Mouse (Mus musculus) mouse trophoblast stem cell (cell line): ENCODE measurements around the gene Bclaf3.
"Not testable (repeated sequence)": the region's sequence is repeated elsewhere in the genome, so short reads cannot be mapped to it uniquely, and the experiment has no call there.

Experiments
- in situ Hi-C, 2 experiments: fragments of 300-500 bp; cut with MseI, MboI; formaldehyde crosslinking; loops; 2 replicates in 1 of 2; 3 replicates in 1 of 2; pipeline ENCODE4 v1.15.1; 2025

Gene Bclaf3

DNA sequence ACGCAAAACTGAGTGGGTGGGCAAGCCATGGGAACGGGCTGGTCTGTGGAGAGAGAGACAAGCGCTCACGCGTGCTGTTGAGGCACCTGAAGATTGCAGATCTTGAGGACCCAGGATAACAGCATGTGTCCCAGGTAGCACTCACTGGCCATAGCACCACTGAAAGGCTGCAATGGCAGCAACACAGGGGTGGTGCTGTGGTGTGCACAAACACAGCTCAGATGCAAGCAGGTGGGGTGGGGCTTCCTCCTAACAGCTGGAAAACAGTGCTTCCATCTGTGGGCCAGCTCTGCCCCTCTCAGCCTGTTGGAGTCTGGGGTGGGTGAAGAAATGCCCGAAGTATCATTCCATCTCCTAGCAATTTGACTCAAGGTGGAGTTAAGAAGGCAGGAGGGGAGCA, at the start of gene Bclaf3:
Gene Bclaf3, plus strand, starts transcription at position 301 of the 400 bp plus-strand sequence.
- in situ Hi-C loops: no loop called here

DNA sequence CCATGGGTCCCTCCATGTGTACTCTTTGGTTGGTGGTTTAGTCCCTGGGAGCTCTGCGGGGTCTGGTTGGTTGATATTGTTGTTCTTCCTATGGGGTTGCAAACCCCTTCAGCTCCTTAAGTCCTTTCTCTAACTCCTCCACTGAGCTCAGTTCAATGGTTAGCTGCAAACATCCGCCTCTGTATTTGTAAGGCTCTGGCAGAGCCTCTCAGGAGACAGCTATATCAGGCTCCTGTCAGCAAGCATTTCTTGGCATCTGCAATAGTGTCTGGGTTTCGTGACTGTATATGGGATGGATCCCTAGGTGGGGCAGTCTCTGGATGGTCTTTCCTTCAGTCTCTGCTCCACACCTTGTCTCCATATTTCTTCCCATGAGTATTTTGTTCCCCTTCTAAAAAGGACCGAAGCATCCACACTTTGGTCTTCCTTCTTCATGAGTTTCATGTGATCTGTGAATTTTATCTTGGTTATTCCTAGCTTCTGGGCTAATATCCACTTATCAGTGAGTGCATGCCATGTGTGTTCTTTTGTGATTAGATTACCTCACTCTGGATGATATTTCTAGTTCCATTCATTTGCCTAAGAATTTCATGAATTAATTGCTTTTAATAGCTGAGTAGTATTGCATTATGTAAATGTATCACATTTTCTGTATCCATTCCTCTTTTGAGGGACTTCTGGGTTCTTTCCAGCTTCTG, 48.1 kb upstream of the Bclaf3 start:
- in situ Hi-C loops: not testable (repeated sequence)

DNA sequence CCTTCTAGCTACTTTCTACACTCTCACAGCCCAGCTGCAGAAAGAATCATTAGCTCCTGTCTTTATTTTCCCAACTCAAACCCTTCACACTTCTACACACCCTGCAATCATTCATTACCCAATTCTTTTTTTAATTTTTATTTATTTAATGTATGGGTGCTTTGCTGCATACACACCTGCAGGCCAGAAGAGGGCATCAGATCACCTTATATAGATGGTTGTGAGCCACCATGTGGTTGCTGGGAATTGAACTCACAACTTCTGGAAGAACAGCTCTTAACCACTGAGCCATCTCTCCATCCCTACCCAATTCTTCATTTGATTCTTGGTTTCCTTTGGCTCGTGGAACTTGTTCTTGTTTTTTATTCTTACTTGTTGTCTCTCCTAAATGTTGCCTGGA, 42.2 kb upstream of the Bclaf3 start:
- in situ Hi-C loops: loop anchor here in 1 of 2 experiments (10.0 kb wide), 1 partner anchor 121 kb away; no protein-coding TSS in a partner anchor

DNA sequence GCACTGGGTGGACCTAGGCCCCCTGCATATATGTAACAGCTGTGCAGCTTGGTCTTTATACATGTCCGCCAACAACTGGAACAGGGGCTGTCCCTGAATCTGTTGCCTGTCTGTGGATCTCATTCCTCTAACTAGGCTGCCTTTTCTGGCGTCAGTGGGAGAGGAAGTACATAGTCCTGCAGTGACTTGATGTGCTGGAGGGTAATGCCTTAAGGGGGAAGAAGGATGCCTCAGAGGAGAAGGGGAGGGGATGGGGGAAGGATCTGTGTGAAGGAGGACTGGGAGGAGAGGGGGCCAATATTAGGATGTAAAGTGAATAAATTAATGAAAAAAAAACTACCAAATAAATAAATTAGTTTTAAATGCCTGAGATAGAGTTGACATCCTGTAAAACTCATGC, 23.3 kb upstream of the Bclaf3 start:
- in situ Hi-C loops: no loop called here

DNA sequence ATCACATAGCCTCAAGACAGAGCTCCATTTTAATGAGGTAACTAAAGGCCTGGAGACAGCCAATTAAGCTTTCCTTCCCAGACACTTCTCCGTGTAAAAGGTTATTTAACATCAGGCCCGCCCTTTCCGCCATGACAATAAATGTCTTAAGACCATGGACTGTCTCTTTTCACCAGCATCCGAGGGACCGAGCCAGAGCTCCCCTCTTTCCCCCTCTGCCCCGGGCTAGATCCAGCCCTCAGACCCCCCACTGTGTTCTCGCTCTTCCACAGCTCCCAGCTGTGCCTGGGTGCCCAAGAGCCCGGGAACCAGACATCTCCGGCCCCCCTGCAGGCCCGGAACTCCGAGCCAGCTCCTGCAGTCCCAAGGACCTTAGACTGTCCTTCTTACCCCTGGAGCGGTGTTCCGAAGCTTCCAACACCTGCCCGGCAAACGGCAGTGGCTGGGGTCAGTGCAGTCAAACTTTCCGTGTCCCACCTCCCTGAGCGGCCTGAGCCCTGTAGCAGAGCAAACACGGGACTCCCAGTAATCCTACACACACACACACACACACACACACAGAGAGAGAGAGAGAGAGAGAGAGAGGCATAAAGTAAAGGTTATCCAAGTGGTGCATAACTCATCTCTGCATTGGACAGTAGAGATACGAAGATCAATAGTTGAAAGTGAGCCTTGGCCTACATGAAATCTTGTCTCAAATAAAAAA, 18.0 kb upstream of the Bclaf3 start:
- in situ Hi-C loops: no loop called here

DNA sequence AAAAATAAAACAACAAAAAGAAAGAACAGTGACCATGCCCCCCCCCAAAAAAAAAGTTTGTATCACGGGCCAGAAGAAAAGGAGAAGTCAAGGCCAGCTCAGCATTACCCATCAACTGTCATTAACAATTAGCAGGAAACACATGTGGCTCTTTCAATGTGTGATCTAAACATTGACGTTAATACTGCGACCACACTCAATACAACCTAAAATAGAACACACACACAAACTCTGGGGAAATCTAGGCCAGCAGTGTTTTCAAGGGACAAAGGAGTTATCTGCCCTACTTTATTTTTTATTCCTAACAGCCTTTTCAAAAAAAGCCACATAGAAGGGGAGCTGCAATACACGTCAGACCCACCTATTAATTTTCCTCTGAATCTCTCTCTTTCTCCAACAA, 17.4 kb upstream of the Bclaf3 start:
- in situ Hi-C loops: no loop called here

DNA sequence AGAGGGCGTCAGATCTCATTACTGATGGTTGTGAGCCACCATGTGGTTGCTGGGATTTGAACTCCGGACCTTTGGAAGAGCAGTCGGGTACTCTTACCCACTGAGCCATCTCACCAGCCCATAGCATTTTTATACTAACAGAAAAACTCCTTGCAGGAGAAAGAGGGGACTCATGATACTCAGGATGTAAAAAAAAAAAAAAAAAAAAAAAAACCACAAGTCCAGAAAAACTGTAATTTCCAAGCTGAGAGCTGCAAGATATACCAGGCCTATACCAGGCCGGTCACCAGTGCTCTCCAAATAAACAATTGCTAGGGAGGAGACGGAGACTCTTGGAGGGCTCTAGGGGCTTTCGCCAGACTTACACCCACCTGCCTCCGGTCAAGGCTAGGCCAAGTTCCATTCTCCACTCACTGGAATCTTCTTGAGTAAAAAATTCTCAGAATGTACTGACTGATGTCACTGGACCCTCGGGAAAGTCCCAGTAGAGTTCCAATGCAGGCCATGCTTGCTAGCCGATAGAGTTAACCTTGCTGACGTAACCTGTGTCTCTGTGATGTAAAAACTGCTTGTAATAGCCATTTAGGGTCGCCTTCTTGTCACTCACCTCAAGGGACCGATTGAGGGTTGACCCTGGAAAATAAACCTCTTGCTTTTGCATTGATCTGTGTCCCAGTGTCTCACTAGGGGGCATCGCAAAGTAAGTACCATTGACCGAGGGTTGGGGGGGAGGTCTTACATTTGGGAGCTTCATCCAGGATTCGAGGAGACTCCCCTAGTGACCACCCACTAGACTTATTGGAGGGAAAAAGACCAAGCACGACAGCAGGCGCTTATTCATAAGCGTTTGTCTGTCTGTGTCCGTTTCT, 16.4 kb upstream of the Bclaf3 start:
- in situ Hi-C loops: no loop called here

DNA sequence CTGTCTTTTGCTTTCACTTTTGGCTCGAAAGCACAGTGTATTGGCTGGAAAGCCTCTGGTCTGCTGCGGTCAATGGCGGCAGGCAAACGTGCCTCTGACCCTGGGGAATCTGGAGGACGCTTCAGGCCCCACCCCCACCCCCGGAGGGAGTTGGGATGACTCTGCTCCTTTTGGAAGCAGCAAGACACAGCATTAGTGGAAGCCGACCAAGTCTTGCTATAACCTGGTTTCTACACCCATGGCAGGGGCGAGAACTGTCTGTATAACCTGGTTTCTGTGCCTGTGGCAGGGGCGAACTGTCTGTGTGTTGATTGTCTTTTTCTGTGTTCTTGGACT, 15.8 kb upstream of the Bclaf3 start:
- in situ Hi-C loops: no loop called here

DNA sequence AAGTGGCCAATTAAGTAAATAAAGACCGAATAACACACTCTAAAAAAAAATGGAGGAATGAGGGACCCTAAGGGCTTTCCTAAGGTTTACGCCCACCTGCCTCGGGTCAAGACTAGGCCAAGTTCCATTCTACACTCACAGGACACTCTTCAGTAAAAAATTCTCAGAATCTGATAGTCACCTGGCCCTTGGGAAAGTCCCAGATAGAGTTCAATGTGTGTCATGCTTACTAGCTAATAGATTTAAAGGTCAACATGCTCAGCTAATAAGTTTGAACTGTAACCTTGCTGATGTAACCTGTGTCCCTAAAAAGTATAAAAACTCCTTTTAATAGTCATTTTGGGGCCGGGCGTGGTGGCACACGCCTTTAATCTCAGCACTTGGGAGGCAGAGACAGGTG, 10.9 kb upstream of the Bclaf3 start:
- in situ Hi-C loops: no loop called here

DNA sequence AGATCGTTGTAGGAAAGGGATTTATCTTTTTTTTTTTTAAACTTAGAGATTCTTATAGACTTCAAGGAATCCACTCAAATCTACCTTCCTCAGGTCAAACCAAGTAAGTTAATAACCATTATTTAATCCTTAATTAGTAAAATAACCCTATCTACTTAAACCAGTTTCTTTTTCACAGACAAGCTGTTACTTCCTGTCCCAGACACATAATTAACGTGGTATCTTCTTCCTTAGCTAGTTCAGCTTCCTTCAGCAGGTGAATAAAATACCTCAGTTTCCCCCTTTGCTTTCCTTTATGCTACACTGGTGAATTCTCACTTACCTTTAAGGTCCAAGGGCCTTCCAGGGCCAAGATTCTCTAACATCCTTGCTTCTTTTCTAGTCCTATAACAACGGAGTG, 4.7 kb upstream of the Bclaf3 start:
- in situ Hi-C loops: no loop called here

DNA sequence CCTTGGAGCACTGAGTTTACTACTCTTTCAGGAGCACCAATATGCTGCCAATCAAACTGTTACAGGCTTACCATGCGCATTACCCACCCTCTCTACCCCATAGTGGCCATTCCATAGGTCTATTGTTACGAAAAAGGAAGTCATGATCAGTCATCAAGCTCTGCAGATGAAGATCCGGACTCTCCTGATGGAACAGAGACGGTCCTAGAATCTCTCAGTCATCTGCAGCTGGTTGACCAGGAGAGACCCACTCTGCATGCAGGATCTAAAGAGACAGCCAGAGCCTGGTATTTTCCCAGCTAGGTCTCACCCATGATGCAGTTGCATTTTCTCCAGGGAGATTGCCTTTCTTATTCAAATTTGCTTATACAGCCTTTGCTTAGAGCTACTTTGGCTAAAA, 3.8 kb upstream of the Bclaf3 start:
- in situ Hi-C loops: no loop called here

DNA sequence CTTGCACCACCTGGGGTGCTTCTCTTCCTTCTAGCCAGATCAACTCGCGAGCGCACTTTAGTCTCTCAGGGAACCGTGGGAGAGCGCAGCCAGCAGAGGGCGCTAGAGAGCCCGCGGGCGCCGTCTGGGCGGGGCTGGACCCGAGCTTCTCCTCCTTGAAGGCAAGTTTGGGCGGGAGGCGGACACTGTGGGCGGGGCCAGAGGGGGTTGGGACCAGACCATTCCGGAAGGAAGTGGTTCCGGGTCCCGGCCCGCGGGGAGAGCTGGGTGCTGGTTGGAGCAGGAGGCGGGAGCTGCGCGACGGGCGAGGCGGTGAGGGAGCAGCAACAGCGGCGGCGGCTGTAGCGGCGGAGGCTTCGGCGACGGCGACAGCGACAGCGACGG, 5.9 kb downstream of the Bclaf3 start:
- in situ Hi-C loops: no loop called here

DNA sequence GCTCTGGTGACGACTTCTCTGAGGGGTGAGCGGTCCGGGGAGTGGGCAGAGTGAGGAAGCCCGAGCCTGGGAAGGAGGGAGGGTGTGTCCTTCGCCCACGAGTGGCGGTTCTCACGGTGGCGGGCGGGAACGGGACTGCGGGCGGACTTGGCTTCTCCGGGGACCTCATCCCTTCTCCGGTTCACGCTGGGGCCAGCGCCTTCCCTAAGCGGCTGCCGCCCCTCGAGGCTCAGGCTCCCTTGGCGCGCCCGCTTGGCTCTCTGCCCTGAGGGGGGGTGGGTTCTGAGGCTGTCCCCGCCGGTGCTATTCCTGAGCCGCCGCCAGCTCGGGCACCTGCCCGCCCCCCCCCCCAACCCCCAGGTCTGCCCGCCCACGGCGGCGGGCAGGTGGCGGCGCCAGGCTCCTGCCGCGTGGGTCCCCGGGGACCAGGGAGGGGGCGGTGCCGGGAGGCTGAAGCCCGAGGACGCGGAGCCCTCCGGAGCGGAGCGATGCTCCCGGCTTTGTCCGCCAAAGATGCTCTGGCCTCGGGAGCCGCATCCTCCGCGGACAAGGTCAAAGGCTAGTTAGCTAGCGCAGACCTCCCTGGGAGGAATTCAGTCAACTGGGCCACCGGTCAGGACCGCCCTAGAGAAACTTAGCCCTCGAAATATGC, 6.4 kb downstream of the Bclaf3 start:
- in situ Hi-C loops: no loop called here

DNA sequence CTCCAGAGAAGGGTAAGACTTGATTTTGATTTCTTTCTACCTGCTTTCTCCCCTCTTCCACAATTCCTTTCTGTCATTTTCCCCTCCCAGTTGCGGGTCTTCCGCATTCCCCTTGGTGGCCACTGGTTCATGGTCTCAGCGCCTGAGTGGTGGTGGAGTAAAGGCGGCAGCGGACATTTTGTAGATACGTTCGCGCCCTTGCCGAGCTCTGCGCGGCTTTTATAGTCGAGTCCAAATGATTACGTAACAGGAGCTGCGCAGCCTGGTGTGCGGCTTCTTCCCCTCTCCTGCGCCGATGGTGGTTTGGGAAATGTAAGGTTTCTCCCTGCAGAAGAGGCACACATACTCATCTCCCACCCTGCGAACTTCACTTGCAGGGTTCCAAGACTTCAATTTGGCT, 15.4 kb downstream of the Bclaf3 start:
- in situ Hi-C loops: no loop called here

DNA sequence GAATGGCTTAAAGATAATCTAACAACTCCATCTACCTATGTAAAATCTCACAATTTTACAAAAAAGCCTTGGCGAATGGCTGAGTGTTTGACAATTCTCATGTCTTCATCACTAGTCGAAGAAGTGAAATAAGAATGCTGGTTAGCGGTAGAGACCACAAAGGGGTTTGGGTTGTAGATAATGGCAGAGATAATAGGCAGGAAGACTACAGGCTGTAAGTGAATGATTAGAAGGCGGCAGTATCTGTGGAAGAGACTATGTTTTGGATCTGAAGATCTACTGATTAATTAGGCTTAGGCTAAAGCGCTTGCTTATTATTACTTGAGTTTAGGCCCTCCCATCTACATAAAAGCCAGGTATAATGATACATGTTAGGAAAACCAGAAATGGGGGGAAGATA, 20.6 kb downstream of the Bclaf3 start:
- in situ Hi-C loops: no loop called here

DNA sequence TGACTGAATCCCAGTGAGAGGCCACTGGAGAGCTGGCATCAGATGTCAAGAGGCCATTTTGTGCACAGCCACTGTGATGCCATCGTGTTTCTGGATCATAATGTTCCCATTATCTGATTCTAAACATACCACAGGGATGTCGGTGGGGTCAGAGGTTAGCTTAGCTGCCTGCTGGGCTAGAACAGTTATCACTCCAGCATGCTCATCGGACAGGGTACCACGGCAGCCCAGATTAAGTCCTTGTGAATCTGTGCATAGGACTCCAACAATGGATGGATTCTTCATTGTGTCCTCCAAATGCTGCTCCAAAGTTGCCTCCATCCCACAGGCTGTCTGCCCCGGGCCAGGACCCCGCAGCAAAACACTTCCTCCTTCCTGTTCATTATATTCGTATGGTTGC, 58.2 kb downstream of the Bclaf3 start:
- in situ Hi-C loops: not testable (repeated sequence)

DNA sequence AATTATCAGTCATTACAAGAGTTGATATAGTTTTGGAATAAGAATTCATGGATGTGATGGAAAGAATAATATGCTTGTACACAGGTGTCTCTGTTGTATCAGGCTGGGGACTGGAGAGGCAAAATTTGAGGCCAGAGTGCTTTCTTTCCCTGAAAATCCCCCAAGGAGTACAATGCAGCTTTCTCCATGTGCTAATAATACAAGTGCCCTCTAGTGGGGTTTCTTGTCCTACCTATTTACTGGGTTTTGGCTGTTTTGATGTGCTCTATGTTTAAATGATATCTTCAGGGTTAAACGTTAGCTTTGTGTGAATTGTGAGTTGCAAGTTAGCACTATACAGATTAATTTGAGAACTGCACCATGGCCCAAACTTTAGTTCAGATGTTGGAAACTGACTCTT, 65.1 kb downstream of the Bclaf3 start:
- in situ Hi-C loops: no loop called here

DNA sequence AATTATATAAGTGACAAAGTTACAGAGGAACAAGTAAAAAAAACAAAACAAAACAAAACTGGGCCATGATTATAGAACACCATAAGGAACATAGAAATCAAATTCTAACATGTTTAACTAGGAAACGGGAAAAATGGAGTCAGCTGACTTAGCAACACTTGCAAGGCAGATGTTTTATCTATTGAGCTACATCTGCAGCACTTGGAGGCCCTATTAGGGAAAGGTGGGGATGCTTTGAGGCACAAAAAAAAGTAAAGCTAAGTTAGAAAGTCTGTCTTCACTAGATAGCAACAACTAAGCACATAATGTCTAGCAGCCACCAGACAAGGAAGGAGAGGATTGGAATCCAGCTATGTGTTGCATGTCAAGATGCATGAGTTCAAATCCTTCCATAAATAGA, 71.0 kb downstream of the Bclaf3 start:
- in situ Hi-C loops: no loop called here

DNA sequence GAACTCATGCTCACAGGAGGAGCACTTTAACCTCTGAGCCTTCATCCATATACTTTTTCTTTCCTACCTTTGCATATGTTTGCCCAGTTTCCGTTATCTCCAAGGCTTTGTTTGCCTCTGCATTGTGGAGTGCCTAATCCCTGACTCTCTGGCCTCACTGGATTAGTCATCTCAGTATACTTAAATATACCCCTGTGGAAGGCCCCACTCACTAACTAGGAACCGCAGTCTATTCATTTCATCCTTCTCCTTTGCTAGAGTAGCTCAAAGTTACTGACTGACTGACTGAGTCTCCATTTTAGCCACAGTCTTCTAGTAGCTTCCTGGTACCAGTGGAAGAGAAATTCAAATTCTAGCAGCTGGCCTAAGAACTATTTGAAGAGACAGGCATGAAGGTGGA, 78.3 kb downstream of the Bclaf3 start:
- in situ Hi-C loops: loop anchor here in 1 of 2 experiments (10.0 kb wide), 1 partner anchor 120 kb away; no protein-coding TSS in a partner anchor

DNA sequence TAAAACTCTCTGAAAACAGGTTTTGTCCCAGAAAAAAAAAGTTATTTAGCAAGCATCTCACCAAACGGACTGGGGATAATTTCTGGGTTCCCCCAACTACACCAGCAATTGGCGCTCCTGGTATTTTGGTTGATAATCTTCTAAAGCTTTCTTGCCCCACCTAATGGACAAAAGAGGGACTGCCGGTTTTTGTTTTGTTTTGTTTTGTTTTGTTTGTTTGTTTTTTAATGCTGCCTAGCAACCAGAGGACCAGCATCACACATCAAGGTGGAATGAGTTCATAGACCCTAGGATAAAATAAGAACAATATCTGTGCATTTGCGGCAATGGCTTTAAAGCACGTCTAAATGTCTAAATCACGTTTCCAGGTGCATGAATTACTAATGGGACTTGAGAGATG, 80.4 kb downstream of the Bclaf3 start:
- in situ Hi-C loops: loop anchor here in 1 of 2 experiments (10.0 kb wide), 1 partner anchor 122 kb away; no protein-coding TSS in a partner anchor

DNA sequence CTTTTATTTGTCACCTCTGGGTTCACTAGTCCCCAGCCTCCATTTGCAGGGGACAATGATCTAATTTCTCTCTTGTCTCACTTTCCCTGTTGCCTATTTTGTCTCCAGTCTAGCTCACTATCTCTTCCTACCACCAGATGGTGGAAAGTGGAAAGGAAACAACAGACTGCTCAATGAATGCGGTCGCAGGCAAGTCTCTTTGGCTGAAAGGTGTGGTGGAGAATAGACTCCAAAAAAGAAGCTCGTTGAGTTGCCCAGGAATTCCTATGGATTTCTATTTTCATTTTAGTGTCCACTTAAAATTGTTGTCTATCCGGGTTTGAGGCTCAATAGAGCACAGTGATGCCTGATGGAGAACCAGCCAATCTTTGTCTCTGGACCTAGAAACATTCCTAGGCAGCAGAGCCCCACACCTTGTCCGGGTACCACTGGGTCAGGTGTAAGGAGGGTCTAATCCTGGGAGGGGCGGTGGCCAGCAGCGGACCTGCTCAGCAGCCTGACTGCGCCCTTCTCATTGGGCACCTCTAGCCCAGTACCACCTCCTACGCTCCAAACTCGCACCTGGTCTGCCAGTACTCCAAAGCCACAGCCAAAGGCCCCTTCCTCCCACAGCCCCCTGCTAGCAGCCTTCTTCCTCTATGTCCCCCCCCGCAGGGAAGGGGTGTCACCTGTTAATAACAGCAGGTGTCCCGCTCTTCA, 99.9 kb downstream of the Bclaf3 start:
- in situ Hi-C loops: loop anchor here in 1 of 2 experiments (5.0 kb wide), 1 partner anchor 336 kb away; no protein-coding TSS in a partner anchor
